In the genomic region with DNA sequence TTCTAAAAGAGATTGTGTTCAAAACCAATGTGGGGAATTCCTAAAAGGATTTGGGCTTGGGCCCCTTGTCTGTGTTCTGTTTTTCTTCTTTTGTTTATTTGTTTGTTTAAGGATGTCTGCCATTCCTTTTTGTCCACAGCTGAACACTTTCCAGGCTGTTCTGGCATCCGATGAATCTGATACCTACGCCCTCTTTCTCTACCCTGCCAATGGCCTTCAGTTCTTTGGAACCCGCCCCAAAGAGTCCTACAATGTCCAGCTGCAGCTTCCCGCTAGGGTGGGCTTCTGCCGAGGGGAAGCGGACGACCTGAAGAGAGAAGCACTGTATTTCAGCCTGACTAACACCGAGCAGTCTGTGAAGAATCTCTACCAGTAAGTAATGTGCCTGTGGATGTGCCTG, we compare ENCODE assay signal across 12 mouse cellular contexts. TPM values are rescaled to one million over a fixed set of nuclear protein-coding genes. Genes with fewer than 3 reads are reported as not detected.
DNase-seq lines count a peak whose midpoint lies in the region; ATAC-seq and TF ChIP-seq lines count a peak whose summit lies in the region.
"Had no signal": no experiment of that assay in that cellular context is flagged by ENCODE, and none has a peak within 500 bp of the region (broad histone marks: within the 10 kb centered on the region; RNA-seq: fewer than 3 reads in every experiment).

No protein-coding gene starts in this region.

- no peaks in the 10 kb centered on the region for H3K27me3 ChIP-seq in forebrain, embryonic 14.5 days (replicated peaks; ENCODE audit: control insufficient read depth, insufficient read depth, low read length)
- H3K27me3 ChIP-seq in forebrain, embryonic 13.5 days: no peaks in the 10 kb centered on the region; the same call in 1 of the 2 replicates
- H3K27me3 ChIP-seq in kidney, embryonic 15.5 days: no peaks in the 10 kb centered on the region
- no peaks in the 10 kb centered on the region for H3K27me3 ChIP-seq in Patski
- H3K27me3 ChIP-seq in heart, postnatal 0 days (ENCODE audit: control insufficient read depth, insufficient read depth, low read length): no peaks in the 10 kb centered on the region

- TF ChIP-seq CTCF in Patski (IDR thresholded peaks at IDR 0.05): no peak
- no peak for TF ChIP-seq CTCF in heart, postnatal 0 days (IDR thresholded peaks at IDR 0.05; ENCODE audit: low read depth)

- DNase-seq in forebrain, embryonic 14.5 days (ENCODE audit: low spot score): peak; percentile 51
- DNase-seq in kidney, postnatal 36 days: no peak
- DNase-seq in Patski (ENCODE audit: low read depth, low spot score): no peak
- no peak for DNase-seq in heart, postnatal 0 days (ENCODE audit: low spot score)
- DNase-seq in layer of hippocampus, adult 8-10 months (ENCODE audit: low spot score in 2 of 2): no peak
- DNase-seq: adrenal gland, adult 8-10 months; B cell, adult 2 months; layer of hippocampus, postnatal 36 days; thymus, postnatal 25 days had no signal

- no peak overlapping the region for H3K4me2 ChIP-seq in forebrain, embryonic 14.5 days (ENCODE audit: low read length)
- H3K4me2 ChIP-seq in forebrain, embryonic 13.5 days: no peak overlapping the region
- H3K4me2 ChIP-seq in kidney, embryonic 15.5 days: peak overlapping the region; percentile 4
- H3K4me2 ChIP-seq in heart, postnatal 0 days (ENCODE audit: low read depth, low read length): no peak overlapping the region

- no peak overlapping the region for H3K4me3 ChIP-seq in forebrain, embryonic 14.5 days (ENCODE audit: low read depth, low read length)
- H3K4me3 ChIP-seq in forebrain, embryonic 13.5 days: no peak overlapping the region
- peak overlapping the region; percentile 1; the same call in 1 of the 2 replicates for H3K4me3 ChIP-seq in kidney, embryonic 15.5 days (replicated peaks)
- no peak overlapping the region for H3K4me3 ChIP-seq in heart, postnatal 0 days (ENCODE audit: low read depth, low read length)

- POLR2A ChIA-PET in Patski (lab: Charles Lee): interaction anchor here (0.7 to 1.2 kb wide), 2 partner anchors 24 to 56 kb away, joined by 3 read pairs; no protein-coding TSS in a partner anchor

- no peaks in the 10 kb centered on the region; the same call in 1 of the 2 replicates for H3K36me3 ChIP-seq in forebrain, embryonic 14.5 days (ENCODE audit: control insufficient read depth, insufficient read depth, low read length)
- H3K36me3 ChIP-seq in forebrain, embryonic 13.5 days (ENCODE audit: poor library complexity, severe bottlenecking): 0 out of 2 replicates have a peak, but pooled peaks cover 4% of the 10 kb centered on the region
- H3K36me3 ChIP-seq in kidney, embryonic 15.5 days: peaks cover 18% of the 10 kb centered on the region
- peaks cover 22% of the 10 kb centered on the region for H3K36me3 ChIP-seq in heart, postnatal 0 days (replicated peaks; ENCODE audit: control insufficient read depth, insufficient read depth, low read length)

- in situ Hi-C loops in Patski (cut with MboI; ENCODE audit: low pct_unique_long_range_greater_than_20kb): no loop called here

- H3K27ac ChIP-seq in forebrain, embryonic 14.5 days (ENCODE audit: low read depth, low read length): no peak overlapping the region
- no peak overlapping the region for H3K27ac ChIP-seq in forebrain, embryonic 13.5 days
- peak overlapping the region; percentile 77 for H3K27ac ChIP-seq in kidney, embryonic 15.5 days
- 0 out of 2 replicates have a peak overlapping the region, but pooled peaks have one; percentile 0 for H3K27ac ChIP-seq in heart, postnatal 0 days (ENCODE audit: low read depth)

- no peak for ATAC-seq in forebrain, embryonic 14.5 days
- ATAC-seq in forebrain, embryonic 13.5 days: no peak
- ATAC-seq in kidney, embryonic 15.5 days (replicated peaks; ENCODE audit: low FRiP score): peak; percentile 41; the same call in 1 of the 2 replicates
- ATAC-seq in Patski: peak; percentile 52
- ATAC-seq in heart, postnatal 0 days (ENCODE audit: insufficient read depth, low read depth): no peak
- no peak for ATAC-seq in megakaryocyte-erythroid progenitor cell, adult 5-6 weeks (replicated peaks; ENCODE audit: low FRiP score, low TSS enrichment, poor library complexity, severe bottlenecking)

- WGBS in forebrain, embryonic 14.5 days: 40% methylated on average over 8 of the region's 8 CpGs
- WGBS in forebrain, embryonic 13.5 days: 50% methylated on average over 8 of the region's 8 CpGs
- 22% methylated on average over 8 of the region's 8 CpGs for WGBS in kidney, embryonic 15.5 days
- WGBS in heart, postnatal 0 days: 28% methylated on average over 8 of the region's 8 CpGs

- peaks cover 6% of the 10 kb centered on the region for H3K4me1 ChIP-seq in forebrain, embryonic 14.5 days (ENCODE audit: control insufficient read depth, insufficient read depth, low read length)
- peaks cover 25% of the 10 kb centered on the region for H3K4me1 ChIP-seq in forebrain, embryonic 13.5 days
- H3K4me1 ChIP-seq in kidney, embryonic 15.5 days: peaks cover 80% of the 10 kb centered on the region
- peaks cover 27% of the 10 kb centered on the region for H3K4me1 ChIP-seq in heart, postnatal 0 days (ENCODE audit: control insufficient read depth, insufficient read depth)

- no peaks in the 10 kb centered on the region for H3K9me3 ChIP-seq in forebrain, embryonic 14.5 days (replicated peaks; ENCODE audit: control insufficient read depth, low read length)
- no peaks in the 10 kb centered on the region for H3K9me3 ChIP-seq in forebrain, embryonic 13.5 days (replicated peaks)
- no peaks in the 10 kb centered on the region for H3K9me3 ChIP-seq in kidney, embryonic 15.5 days (replicated peaks)
- H3K9me3 ChIP-seq in heart, postnatal 0 days (replicated peaks; ENCODE audit: control insufficient read depth, low read length): no peaks in the 10 kb centered on the region

- CTCF ChIA-PET in Patski (lab: Charles Lee): interaction anchor here (1.1 to 2.6 kb wide), 9 partner anchors 10 to 307 kb away, joined by 3 to 10 read pairs (median 4); no protein-coding TSS in a partner anchor

- no peak for TF ChIP-seq EP300 in heart, postnatal 0 days (IDR thresholded peaks at IDR 0.05; ENCODE audit: low read depth)

- no peak overlapping the region for H3K9ac ChIP-seq in forebrain, embryonic 14.5 days (ENCODE audit: low read length)
- H3K9ac ChIP-seq in forebrain, embryonic 13.5 days: no peak overlapping the region
- no peak overlapping the region for H3K9ac ChIP-seq in kidney, embryonic 15.5 days
- no peak overlapping the region for H3K9ac ChIP-seq in heart, postnatal 0 days (replicated peaks; ENCODE audit: low read depth, low read length)

RNA-seq across cellular contexts. Expression of a gene that starts 12.5 kb away (rescaled TPM):
- polyA plus RNA-seq in forebrain, embryonic 14.5 days (2014; fragmentation: Nextera tagmentation; extraction: Ambion mirVana): 30.9 and 37.4 TPM in 2 replicates
- polyA plus RNA-seq in forebrain, embryonic 13.5 days (2015; fragmentation: Nextera tagmentation; extraction: Ambion mirVana): 22.7 and 27.1 TPM in 2 replicates
- 104 and 128 TPM in 2 replicates for polyA plus RNA-seq in kidney, embryonic 15.5 days (2015; fragmentation: Nextera tagmentation; extraction: Ambion mirVana)
- polyA plus RNA-seq in Patski (2021): 1.9 TPM
- total RNA-seq in heart, postnatal 0 days (2014; rRNA removed; ENCODE audit: low replicate concordance): 79.7 and 93.8 TPM in 2 replicates
- 40.9 and 47.7 TPM in 2 replicates for polyA plus RNA-seq in heart, postnatal 0 days (2015; fragmentation: Nextera tagmentation; extraction: Ambion mirVana)
- total RNA-seq in layer of hippocampus, adult 8-10 months (2022): 1 to 10 TPM; 2.6 to 5.2 (median 3.4) TPM
- not detected in 2 replicates for total RNA-seq in megakaryocyte-erythroid progenitor cell, adult 5-6 weeks (2014; fragmentation: Nextera tagmentation)
- 0.23 TPM in 1 of 2 replicates, not detected in the other for total RNA-seq in megakaryocyte-erythroid progenitor cell, adult 5-6 weeks (2017)

Comparison
In these comparisons a context has a peak if more than half of its experiments do, and no peak if none do; other contexts are left out.
1. ATAC-seq: peak in kidney, embryonic 15.5 days (single experiment) and Patski (single experiment); none in forebrain, embryonic 14.5 days (single experiment), forebrain, embryonic 13.5 days (single experiment), heart, postnatal 0 days (single experiment) and megakaryocyte-erythroid progenitor cell, adult 5-6 weeks (single experiment).
2. H3K27ac ChIP-seq: peak in kidney, embryonic 15.5 days (single experiment) and heart, postnatal 0 days (single experiment); none in forebrain, embryonic 14.5 days (single experiment) and forebrain, embryonic 13.5 days (single experiment).